Mouse (Mus musculus) heart, embryonic 12.5 days (tissue): ENCODE measurements at regions not wholly inside any gene's neighbourhood (a gene's known extent, or its start where the extent isn't known, plus 50 kb on each side); places are given as distances from the start of the nearest gene placed in this dataset.

Experiments used
- ATAC-seq: fragments of 200-750 bp; cut with Nextera tagmentation; 2 replicates; pipeline ENCODE4 v1.8.0; 2017; ENCODE audit warnings: moderate TSS enrichment, moderate library complexity; ENCODE audit not compliant: insufficient number of reproducible peaks, low FRiP score
- H3K27ac ChIP-seq: fragments of 300-500 bp; sonication (generic); 2 replicates; pipeline ENCODE4 v1.5.1; 2016; ENCODE audit warnings: mild to moderate bottlenecking, moderate library complexity; ENCODE audit not compliant: poor library complexity, severe bottlenecking
- H3K27me3 ChIP-seq: fragments of 300-500 bp; sonication (generic); replicated peaks from 2 replicates; pipeline ENCODE4 v1.6.1; 2016; ENCODE audit warnings: mild to moderate bottlenecking, moderate library complexity
- H3K36me3 ChIP-seq: fragments of 300-500 bp; sonication (generic); 2 replicates; pipeline ENCODE4 v1.6.1; 2016; ENCODE audit warnings: mild to moderate bottlenecking, moderate library complexity
- H3K4me1 ChIP-seq: fragments of 300-500 bp; sonication (generic); replicated peaks from 2 replicates; pipeline ENCODE4 v1.6.1; 2016; ENCODE audit warnings: mild to moderate bottlenecking
- H3K4me2 ChIP-seq: fragments of 300-500 bp; sonication (generic); 2 replicates; pipeline ENCODE4 v1.6.1; 2016; ENCODE audit warnings: mild to moderate bottlenecking, moderate library complexity
- H3K4me3 ChIP-seq: fragments of 300-500 bp; sonication (generic); 2 replicates; pipeline ENCODE4 v1.5.1; 2016; ENCODE audit warnings: mild to moderate bottlenecking
- H3K9ac ChIP-seq: fragments of 300-500 bp; sonication (generic); 2 replicates; pipeline ENCODE4 v1.6.1; 2016; ENCODE audit warnings: mild to moderate bottlenecking, moderate library complexity
- H3K9me3 ChIP-seq: fragments of 300-500 bp; sonication (generic); replicated peaks from 2 replicates; pipeline ENCODE4 v1.6.1; 2016; ENCODE audit warnings: mild to moderate bottlenecking, moderate library complexity
- WGBS: fragments of 180-500 bp; shearing (Covaris S2); methylation state at CpG from one replicate; pipeline ENCODE4 v1.1.7; 2016; 5-methylcytosine and 5-hydroxymethylcytosine counted together

GRCm38 (mm10) chr7:125019259-125019658, 425.2 kb upstream of the Kdm8 start:
- Histone ChIP-seq H3K9ac (no peak overlapping the region), H3K36me3 (no peaks in the 10 kb centered on the region), H3K9me3 (peaks cover 2% of the 10 kb centered on the region; the same call in 1 of the 2 replicates), H3K27ac (no peak overlapping the region), H3K4me1 (no peaks in the 10 kb centered on the region), H3K4me3 (no peak overlapping the region), H3K4me2 (no peak overlapping the region), H3K27me3 (no peaks in the 10 kb centered on the region)
- ATAC-seq = no peak
- WGBS = 61% methylated on average over 1 of the region's 1 CpGs

GRCm38 (mm10) chr7:125024944-125025343, 419.5 kb upstream of the Kdm8 start:
- H3K27me3 ChIP-seq = no peaks in the 10 kb centered on the region
- no peak overlapping the region for H3K27ac ChIP-seq
- peaks cover 17% of the 10 kb centered on the region for H3K9me3 ChIP-seq
- WGBS = 68% methylated on average over 5 of the region's 5 CpGs
- H3K4me2 ChIP-seq = no peak overlapping the region
- H3K4me3 ChIP-seq = no peak overlapping the region
- no peaks in the 10 kb centered on the region for H3K36me3 ChIP-seq
- H3K9ac ChIP-seq = no peak overlapping the region
- no peaks in the 10 kb centered on the region for H3K4me1 ChIP-seq
- no peak for ATAC-seq

- Histone ChIP-seq H3K36me3 (no peaks in the 10 kb centered on the region), H3K27me3 (no peaks in the 10 kb centered on the region), H3K4me2 (no peak overlapping the region), H3K27ac (no peak overlapping the region), H3K4me3 (no peak overlapping the region), H3K9me3 (peaks cover 13% of the 10 kb centered on the region), H3K9ac (no peak overlapping the region), H3K4me1 (no peaks in the 10 kb centered on the region)
- WGBS = 79% methylated on average over 4 of the region's 4 CpGs
- no peak for ATAC-seq
Measured at GRCm38 (mm10) chr7:125033778-125034177, 410.7 kb upstream of the Kdm8 start.

- Histone ChIP-seq H3K9ac (no peak overlapping the region), H3K4me3 (no peak overlapping the region), H3K9me3 (peaks cover 9% of the 10 kb centered on the region), H3K27me3 (no peaks in the 10 kb centered on the region), H3K36me3 (no peaks in the 10 kb centered on the region), H3K4me2 (no peak overlapping the region), H3K27ac (no peak overlapping the region), H3K4me1 (no peaks in the 10 kb centered on the region)
- no peak for ATAC-seq
- WGBS = 76% methylated on average over 5 of the region's 5 CpGs
Measured at GRCm38 (mm10) chr7:125034196-125034595, 410.3 kb upstream of the Kdm8 start.

GRCm38 (mm10) chr7:125036098-125036991, 408.1 kb upstream of the Kdm8 start:
- H3K27ac ChIP-seq = no peak overlapping the region
- WGBS = 65% methylated on average over 10 of the region's 10 CpGs
- H3K4me1 ChIP-seq = no peaks in the 10 kb centered on the region
- H3K4me2 ChIP-seq = no peak overlapping the region
- H3K4me3 ChIP-seq = no peak overlapping the region
- no peak overlapping the region for H3K9ac ChIP-seq
- H3K36me3 ChIP-seq = no peaks in the 10 kb centered on the region
- H3K27me3 ChIP-seq = no peaks in the 10 kb centered on the region
- 0 out of 2 replicates have a peak, but pooled peaks cover 4% of the 10 kb centered on the region for H3K9me3 ChIP-seq
- ATAC-seq = no peak

GRCm38 (mm10) chr7:125038840-125039239, 405.6 kb upstream of the Kdm8 start:
- WGBS = 78% methylated on average over 4 of the region's 4 CpGs
- Histone ChIP-seq H3K4me2 (no peak overlapping the region), H3K27ac (no peak overlapping the region), H3K9ac (no peak overlapping the region), H3K9me3 (0 out of 2 replicates have a peak, but pooled peaks cover 4% of the 10 kb centered on the region), H3K4me3 (no peak overlapping the region), H3K36me3 (no peaks in the 10 kb centered on the region), H3K4me1 (no peaks in the 10 kb centered on the region), H3K27me3 (no peaks in the 10 kb centered on the region)
- ATAC-seq = no peak

GRCm38 (mm10) chr7:125055951-125056625, 388.4 kb upstream of the Kdm8 start:
- Histone ChIP-seq H3K36me3 (no peaks in the 10 kb centered on the region), H3K4me2 (no peak overlapping the region)

GRCm38 (mm10) chr7:125102464-125102863, 342.0 kb upstream of the Kdm8 start:
- Histone ChIP-seq H3K9me3 (peaks cover 3% of the 10 kb centered on the region; the same call in 1 of the 2 replicates), H3K9ac (no peak overlapping the region), H3K36me3 (no peaks in the 10 kb centered on the region), H3K4me1 (no peaks in the 10 kb centered on the region), H3K4me2 (no peak overlapping the region), H3K27me3 (no peaks in the 10 kb centered on the region), H3K4me3 (no peak overlapping the region), H3K27ac (no peak overlapping the region)
- no peak for ATAC-seq
- 83% methylated on average over 4 of the region's 4 CpGs for WGBS

More at GRCm38 (mm10) chr7:125055951-125056625, 388.4 kb upstream of the Kdm8 start:
- no peak for ATAC-seq
- Histone ChIP-seq H3K9ac (no peak overlapping the region), H3K27me3 (no peaks in the 10 kb centered on the region), H3K27ac (no peak overlapping the region), H3K4me1 (no peaks in the 10 kb centered on the region), H3K9me3 (peaks cover 5% of the 10 kb centered on the region; the same call in 1 of the 2 replicates), H3K4me3 (no peak overlapping the region)

GRCm38 (mm10) chr7:125104011-125104410, 340.5 kb upstream of the Kdm8 start:
- Histone ChIP-seq H3K27me3 (no peaks in the 10 kb centered on the region), H3K4me1 (no peaks in the 10 kb centered on the region), H3K4me3 (no peak overlapping the region), H3K27ac (no peak overlapping the region), H3K9ac (no peak overlapping the region), H3K9me3 (peaks cover 13% of the 10 kb centered on the region), H3K36me3 (no peaks in the 10 kb centered on the region), H3K4me2 (no peak overlapping the region)
- no peak for ATAC-seq
- WGBS = 76% methylated on average over 4 of the region's 4 CpGs

GRCm38 (mm10) chr7:125112820-125113273, 331.6 kb upstream of the Kdm8 start:
- H3K27me3 ChIP-seq = no peaks in the 10 kb centered on the region
- peaks cover 7% of the 10 kb centered on the region for H3K9me3 ChIP-seq
- H3K4me1 ChIP-seq = no peaks in the 10 kb centered on the region
- no peak overlapping the region for H3K27ac ChIP-seq
- H3K4me2 ChIP-seq = no peak overlapping the region
- H3K4me3 ChIP-seq = no peak overlapping the region
- H3K36me3 ChIP-seq = no peaks in the 10 kb centered on the region
- 78% methylated on average over 9 of the region's 9 CpGs for WGBS
- ATAC-seq = no peak
- no peak overlapping the region for H3K9ac ChIP-seq

- ATAC-seq = no peak
- WGBS = 74% methylated on average over 8 of the region's 8 CpGs
- no peak overlapping the region for H3K4me3 ChIP-seq
Measured at GRCm38 (mm10) chr7:125115322-125115996, 329.0 kb upstream of the Kdm8 start.

More at GRCm38 (mm10) chr7:125115322-125115996, 329.0 kb upstream of the Kdm8 start:
- no peaks in the 10 kb centered on the region for H3K27me3 ChIP-seq
- no peak overlapping the region for H3K9ac ChIP-seq
- H3K9me3 ChIP-seq = no peaks in the 10 kb centered on the region; the same call in 1 of the 2 replicates
- H3K4me1 ChIP-seq = no peaks in the 10 kb centered on the region
- H3K27ac ChIP-seq = no peak overlapping the region
- H3K36me3 ChIP-seq = no peaks in the 10 kb centered on the region
- H3K4me2 ChIP-seq = no peak overlapping the region
